In the genomic region with DNA sequence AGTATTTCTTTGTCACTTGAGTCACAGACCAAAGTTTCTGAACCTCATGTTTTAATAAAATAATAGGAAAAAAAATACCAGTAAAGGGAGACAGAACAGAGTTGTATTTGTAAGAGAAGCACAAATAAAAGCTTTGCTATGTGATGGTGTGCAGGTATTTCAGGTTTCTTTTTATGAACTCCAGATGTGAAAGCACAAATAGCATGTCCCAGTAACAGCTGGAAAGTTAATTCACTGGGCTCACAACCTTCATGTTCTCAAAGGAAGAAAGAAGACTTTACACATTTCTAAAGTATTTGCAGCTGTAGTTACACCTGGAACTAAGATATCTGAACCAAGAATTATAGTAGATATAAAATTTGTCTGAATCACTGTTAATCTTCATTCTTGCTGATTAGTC, we compare ENCODE assay signal across 19 mouse cellular contexts.
A peak's percentile ranks its signal among the peaks of the same experiment; 100 is the strongest.
DNase-seq lines count a peak whose midpoint lies in the region; ATAC-seq lines count a peak whose summit lies in the region.
"Had no signal": no experiment of that assay in that cellular context is flagged by ENCODE, and none has a peak within 500 bp of the region (broad histone marks: within the 10 kb centered on the region; RNA-seq: fewer than 3 reads in every experiment).

No protein-coding gene starts in this region.

- no peaks in the 10 kb centered on the region for H3K9me3 ChIP-seq in limb, embryonic 12.5 days
- no peaks in the 10 kb centered on the region for H3K9me3 ChIP-seq in limb, embryonic 10.5 days (replicated peaks)
- H3K9me3 ChIP-seq in limb, embryonic 13.5 days: no peaks in the 10 kb centered on the region
- H3K9me3 ChIP-seq: embryonic facial prominence, embryonic 12.5 days; forebrain, embryonic 13.5 days; forebrain, embryonic 15.5 days had no signal

- H3K4me2 ChIP-seq in limb, embryonic 12.5 days: no peak overlapping the region
- H3K4me2 ChIP-seq in limb, embryonic 13.5 days (replicated peaks): no peak overlapping the region
- H3K4me2 ChIP-seq: embryonic facial prominence, embryonic 12.5 days; forebrain, embryonic 13.5 days; forebrain, embryonic 15.5 days had no signal

- H3K4me1 ChIP-seq in limb, embryonic 12.5 days (replicated peaks): peaks cover 3% of the 10 kb centered on the region; the same call in 1 of the 2 replicates
- H3K4me1 ChIP-seq in limb, embryonic 10.5 days: peaks cover 4% of the 10 kb centered on the region
- no peaks in the 10 kb centered on the region for H3K4me1 ChIP-seq in limb, embryonic 13.5 days
- H3K4me1 ChIP-seq: embryonic facial prominence, embryonic 12.5 days had no signal

- no peaks in the 10 kb centered on the region for H3K27me3 ChIP-seq in limb, embryonic 12.5 days
- no peaks in the 10 kb centered on the region for H3K27me3 ChIP-seq in limb, embryonic 10.5 days (ENCODE audit: low read depth, poor library complexity, severe bottlenecking)
- no peaks in the 10 kb centered on the region for H3K27me3 ChIP-seq in limb, embryonic 13.5 days
- H3K27me3 ChIP-seq: embryonic facial prominence, embryonic 12.5 days; forebrain, embryonic 13.5 days; forebrain, embryonic 15.5 days had no signal

- no peak overlapping the region for H3K4me3 ChIP-seq in limb, embryonic 12.5 days (replicated peaks)
- no peak overlapping the region for H3K4me3 ChIP-seq in limb, embryonic 10.5 days
- H3K4me3 ChIP-seq in limb, embryonic 13.5 days: no peak overlapping the region
- H3K4me3 ChIP-seq: embryonic facial prominence, embryonic 12.5 days; forebrain, embryonic 13.5 days; forebrain, embryonic 15.5 days had no signal

- H3K36me3 ChIP-seq in limb, embryonic 12.5 days: no peaks in the 10 kb centered on the region
- no peaks in the 10 kb centered on the region for H3K36me3 ChIP-seq in limb, embryonic 10.5 days
- H3K36me3 ChIP-seq in limb, embryonic 13.5 days: no peaks in the 10 kb centered on the region
- H3K36me3 ChIP-seq: embryonic facial prominence, embryonic 12.5 days; forebrain, embryonic 15.5 days had no signal

- no peak overlapping the region for H3K9ac ChIP-seq in limb, embryonic 12.5 days (replicated peaks)
- no peak overlapping the region for H3K9ac ChIP-seq in limb, embryonic 13.5 days
- H3K9ac ChIP-seq: embryonic facial prominence, embryonic 12.5 days; forebrain, embryonic 13.5 days; forebrain, embryonic 15.5 days; forebrain, postnatal 0 days had no signal

- H3K27ac ChIP-seq in limb, embryonic 12.5 days: no peak overlapping the region
- H3K27ac ChIP-seq in limb, embryonic 10.5 days: no peak overlapping the region
- H3K27ac ChIP-seq in limb, embryonic 13.5 days: no peak overlapping the region
- H3K27ac ChIP-seq: embryonic facial prominence, embryonic 12.5 days; forebrain, embryonic 13.5 days; forebrain, embryonic 15.5 days had no signal

- ATAC-seq in limb, embryonic 12.5 days (ENCODE audit: insufficient number of reproducible peaks, insufficient read depth, low FRiP score, low TSS enrichment, low read depth): peak; percentile 75
- ATAC-seq in limb, embryonic 13.5 days (ENCODE audit: low FRiP score, low read depth): 0 out of 2 replicates have a peak, but pooled peaks have one; percentile 61
- ATAC-seq: forebrain, embryonic 13.5 days; forebrain, embryonic 15.5 days; forebrain, postnatal 0 days had no signal

- no peak for DNase-seq in limb, embryonic 10.5 days (ENCODE audit: low spot score)
- peak; percentile 53 for DNase-seq in mesoderm, embryonic 11.5 days (ENCODE audit: low read depth, low spot score)
- no peak for DNase-seq in cerebellum, postnatal 4 days (ENCODE audit: low spot score in 2 of 2)
- no peak for DNase-seq in right cerebral cortex, postnatal 25 days
- DNase-seq: adrenal gland, adult 2 months; adrenal gland, postnatal 10 days; adrenal gland, postnatal 25 days; cerebellum, adult 11 months; cerebellum, adult 18-20 months; cerebellum, adult 8-10 months; cerebellum, adult 9-11 months; cerebellum, postnatal 14 days; cerebellum, postnatal 36 days; forebrain, postnatal 0 days had no signal
